Mouse (Mus musculus) mesoderm, embryonic 11.5 days (tissue): Measurements from ENCODE around the gene Pigc.

Source experiments
- DNase-seq: peaks from one replicate; pipeline ENCODE4 v3.0.0-alpha.2; 2012; ENCODE audit warnings: low read depth, low spot score

The Pigc gene

GRCm38 (mm10) chr1:161976255-161977182 lies 7.5 kb downstream of the Pigc start:
- peak; percentile 85 for DNase-seq

GRCm38 (mm10) chr1:161977331-161977730 lies 8.3 kb downstream of the Pigc start:
- DNase-seq, result no peak

DNA sequence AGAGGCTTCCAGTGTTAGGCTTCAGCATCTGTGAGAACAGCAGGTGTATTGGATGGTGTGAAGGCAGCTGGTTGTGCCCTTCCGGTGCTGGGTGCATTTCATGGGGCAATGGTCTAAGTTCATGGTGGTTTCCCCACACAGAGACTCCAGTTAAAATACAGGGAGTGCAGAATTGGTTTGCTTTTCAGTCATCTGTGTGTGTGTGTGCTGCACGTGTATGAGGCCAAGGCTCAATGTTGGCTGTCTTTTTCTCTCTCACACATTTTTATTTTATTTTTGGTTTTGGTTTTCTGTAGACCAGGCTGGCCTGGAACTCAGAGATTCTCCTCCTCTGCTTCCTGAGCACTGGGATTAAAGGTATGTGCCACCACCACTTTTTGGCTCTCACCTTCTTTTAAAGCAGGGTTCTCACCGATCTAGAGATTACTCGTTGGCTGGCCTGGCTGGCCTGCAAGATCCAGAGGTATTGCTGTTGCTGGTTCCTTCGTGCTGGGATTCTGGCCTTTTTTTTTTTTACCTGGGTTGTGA lies 9.3 kb downstream of the Pigc start:
- DNase-seq, result no peak

DNA sequence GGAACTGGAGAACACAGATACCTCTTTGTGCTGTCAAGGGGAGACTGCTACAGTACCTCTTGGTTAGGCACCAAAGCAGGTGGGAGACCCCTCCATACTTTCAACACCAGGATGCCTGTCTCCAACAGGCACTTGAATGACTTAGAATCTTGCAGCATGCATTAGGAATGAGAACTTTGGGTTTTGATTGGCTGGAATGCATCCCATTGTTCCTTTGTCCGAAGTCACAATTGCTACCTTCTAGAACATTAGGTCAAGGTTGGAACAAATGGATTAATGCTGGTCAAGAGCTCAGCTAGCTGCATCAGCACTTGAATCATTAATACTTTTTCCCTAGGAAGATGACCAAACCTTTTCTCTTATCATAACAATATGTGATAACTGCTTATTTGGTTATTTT lies 10.6 kb downstream of the Pigc start, which contains the start of gene 4930558K02Rik:
TSS of gene 4930558K02Rik (minus strand) at position 101 of the 400 bp plus-strand sequence.
- DNase-seq, result no peak

DNA sequence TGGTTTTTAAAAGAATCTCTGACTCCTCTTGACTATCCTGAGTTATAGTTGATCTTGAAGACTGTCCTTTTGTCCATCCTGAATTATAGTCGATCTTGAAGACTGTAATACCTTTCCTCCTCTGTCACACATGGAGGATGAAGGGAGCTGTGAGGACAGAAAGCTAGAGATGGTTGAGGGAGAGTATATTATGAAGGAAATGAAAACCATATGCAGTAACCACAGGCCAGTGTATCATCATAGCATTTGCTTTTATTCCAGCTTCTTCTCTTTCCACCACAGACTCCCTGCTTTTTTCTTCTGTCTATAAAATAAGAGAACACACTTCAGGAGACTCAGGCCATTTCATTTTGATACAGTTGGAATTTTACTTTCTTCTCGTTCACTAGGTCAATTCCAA lies 11.1 kb downstream of the Pigc start:
- no peak for DNase-seq

- DNase-seq, result no peak
These were observed 11.8 kb downstream of the Pigc start for GRCm38 (mm10) chr1:161980626-161981298.

DNA sequence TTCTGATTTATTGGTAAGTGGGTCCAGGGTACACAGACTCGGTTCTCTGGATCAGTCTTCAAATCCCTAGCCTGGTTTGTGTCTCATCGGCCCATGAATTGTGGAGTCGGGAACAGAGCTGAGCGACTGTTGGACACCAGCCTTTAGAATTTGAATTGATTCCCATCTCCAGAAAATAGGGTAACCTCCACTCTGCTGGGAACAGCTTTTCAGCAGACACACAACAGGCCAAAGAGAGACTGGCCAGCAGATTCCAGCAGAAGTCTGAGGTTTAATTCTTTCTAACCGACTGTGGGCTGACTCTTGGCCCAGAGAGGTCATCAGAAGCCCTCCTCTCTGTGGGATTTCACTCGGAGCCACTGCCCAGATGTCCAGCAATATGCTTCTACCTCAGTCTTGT lies 14.5 kb downstream of the Pigc start:
- DNase-seq, result no peak

- DNase-seq, result peak; percentile 80
These were observed 15.1 kb downstream of the Pigc start for GRCm38 (mm10) chr1:161983979-161984566.

DNA sequence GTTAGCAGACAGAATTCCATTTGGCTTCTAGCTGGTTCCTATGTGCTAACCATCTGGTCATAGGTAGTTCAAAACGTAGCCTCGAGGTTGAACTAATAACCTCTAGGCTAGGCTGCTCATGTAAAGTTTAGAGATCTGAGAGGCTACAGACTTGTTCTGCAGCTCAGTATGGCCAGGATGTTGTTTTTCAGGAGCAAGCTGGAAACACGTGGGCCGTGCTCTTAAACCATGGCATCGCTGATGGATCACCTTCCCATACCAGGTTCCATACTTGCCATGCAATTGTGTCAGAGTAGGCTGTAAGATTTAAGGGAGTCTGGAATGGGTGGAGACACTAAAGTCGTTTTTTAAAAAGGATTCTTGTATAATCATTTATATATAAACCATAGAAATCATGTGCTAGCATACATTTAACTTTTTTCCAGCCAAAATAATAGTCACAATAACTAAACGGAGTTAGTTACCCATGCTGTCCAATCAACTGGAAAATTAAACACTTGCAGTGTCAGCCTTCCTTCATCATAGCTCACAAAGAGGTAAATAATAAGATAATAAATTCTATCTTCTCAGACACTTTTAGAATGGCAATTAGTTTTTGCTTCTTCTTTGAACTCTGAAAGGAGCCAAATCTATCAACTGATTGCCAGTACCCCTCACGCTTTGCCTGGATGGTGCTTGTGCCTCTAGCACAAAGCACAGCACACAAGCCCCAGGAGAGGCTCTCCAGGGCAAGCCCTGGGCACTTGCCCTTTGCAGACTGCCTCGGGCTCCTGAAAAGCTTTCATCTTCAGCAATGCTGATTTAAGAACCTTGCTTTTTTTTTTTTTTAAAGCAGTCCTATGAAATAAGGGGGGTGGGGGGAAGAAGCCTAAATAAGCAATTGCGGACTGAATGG lies 21.9 kb downstream of the Pigc start:
- DNase-seq, result peak; percentile 54

GRCm38 (mm10) chr1:161991846-161992245 lies 22.9 kb downstream of the Pigc start:
- no peak for DNase-seq

DNA sequence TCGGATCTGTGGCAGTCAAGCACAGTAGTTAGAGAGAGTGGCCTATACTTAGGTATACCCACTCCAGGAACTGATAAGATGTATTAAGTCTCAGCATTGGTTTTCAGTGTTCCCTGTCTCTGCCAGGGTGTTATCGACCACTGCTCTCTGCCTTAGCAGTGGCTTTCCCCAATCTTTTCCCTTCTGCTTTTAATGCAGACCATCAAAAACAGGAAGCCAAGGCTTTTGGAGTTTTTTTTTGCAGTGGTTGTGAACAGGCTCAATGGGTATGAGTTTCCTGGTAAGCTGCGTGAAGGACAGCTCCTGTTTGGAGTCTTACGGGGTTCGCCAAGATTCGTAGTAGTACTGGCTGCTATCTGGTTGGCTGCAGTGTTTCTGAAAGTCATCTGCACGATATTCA lies 23.4 kb downstream of the Pigc start:
- DNase-seq, result no peak

GRCm38 (mm10) chr1:161998781-161999180 lies 29.8 kb downstream of the Pigc start:
- no peak for DNase-seq

- no peak for DNase-seq
These were observed 30.4 kb downstream of the Pigc start for GRCm38 (mm10) chr1:161999338-161999737.

DNA sequence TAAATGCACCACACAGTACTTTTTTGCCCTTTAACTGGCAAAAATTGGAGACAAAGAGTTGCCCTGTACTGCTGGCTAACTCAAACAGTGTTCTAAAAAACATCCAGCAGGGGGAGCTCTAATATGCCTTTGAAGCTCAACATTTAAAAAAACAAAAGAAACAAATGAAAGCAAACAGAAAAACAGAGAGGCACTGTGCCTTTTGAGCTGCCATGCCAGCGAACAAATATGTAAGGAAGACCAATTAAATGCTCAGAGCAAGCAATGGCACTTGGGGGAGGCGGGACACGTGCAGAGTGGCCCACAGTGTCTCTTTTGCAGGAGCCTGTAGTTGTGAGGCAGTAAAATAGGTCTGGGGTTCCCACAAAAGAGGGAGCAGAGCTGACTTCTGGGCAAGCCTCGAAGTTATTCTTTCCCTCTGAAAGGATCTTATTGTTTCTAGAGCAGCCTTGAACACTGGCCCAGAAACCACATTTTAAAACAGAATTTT lies 30.9 kb downstream of the Pigc start:
- peak; percentile 89 for DNase-seq

- DNase-seq, result no peak
These were observed 32.3 kb downstream of the Pigc start for GRCm38 (mm10) chr1:162001328-162001727.

DNA sequence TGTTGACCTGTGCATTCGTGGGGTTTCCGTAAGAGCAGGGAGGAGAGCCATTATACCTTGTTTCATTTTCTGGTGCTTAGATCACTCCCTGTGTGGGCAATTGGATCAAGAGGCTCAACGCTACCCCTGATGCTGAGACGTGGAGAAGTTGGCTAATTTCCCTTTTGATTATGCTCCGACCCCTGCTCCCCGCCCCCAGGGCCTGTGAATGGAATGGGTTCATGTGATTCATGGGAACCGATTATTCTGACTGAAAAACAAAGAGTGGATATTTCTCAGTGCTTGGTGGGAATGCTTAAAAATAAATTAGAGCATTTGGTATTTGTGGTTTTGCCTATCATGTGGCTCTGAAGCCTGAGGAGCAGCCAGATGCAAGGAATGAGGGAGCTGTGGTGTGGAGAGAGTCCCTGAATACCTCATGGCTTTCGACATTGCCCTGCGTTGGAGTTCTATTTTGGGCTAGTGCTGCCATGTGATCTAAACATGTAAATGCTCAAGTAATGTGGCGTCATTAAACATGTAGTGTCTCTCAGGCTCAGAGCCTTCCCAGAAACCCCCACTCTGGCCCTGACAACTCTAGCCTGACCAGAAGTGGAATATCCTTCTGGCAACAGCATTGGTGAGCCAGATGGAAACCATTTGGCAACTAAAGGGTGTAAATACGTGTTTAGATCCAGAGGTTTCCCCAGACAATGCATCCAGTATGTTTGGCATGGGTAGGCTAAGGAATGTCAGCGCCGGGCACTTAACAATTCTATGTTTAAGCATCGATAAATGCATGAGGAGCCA lies 34.9 kb downstream of the Pigc start:
- no peak for DNase-seq

GRCm38 (mm10) chr1:162004518-162004780 lies 35.5 kb downstream of the Pigc start:
- DNase-seq, result no peak

- peak; percentile 69 for DNase-seq
These were observed 36.1 kb downstream of the Pigc start for GRCm38 (mm10) chr1:162004821-162005770.

DNA sequence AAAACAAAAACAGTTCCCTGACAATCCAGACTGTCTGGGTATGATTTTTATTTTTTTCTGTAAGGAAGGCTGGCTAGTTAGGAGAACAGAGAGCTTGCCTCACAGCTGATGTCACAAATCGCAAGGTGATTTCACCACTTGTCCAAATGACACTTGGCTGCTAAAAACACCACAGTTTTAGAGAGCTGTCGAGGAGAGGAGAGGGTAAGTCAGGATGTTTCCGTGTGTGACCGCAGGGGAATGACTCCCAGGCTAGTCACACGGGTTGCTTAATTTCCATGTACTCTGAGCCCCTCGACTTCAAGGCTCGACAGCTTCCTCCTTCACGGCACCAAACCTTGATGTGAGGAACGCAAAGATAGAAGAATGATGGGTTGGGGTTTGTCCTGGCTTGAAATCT lies 37.1 kb downstream of the Pigc start:
- DNase-seq, result no peak
